Mouse (Mus musculus) bone marrow macrophage, adult 2 months (primary cell): ENCODE results near the gene Setd7. TPM values are rescaled to one million over a fixed set of nuclear protein-coding genes. Genes with fewer than 3 reads are reported as not detected.

ENCODE experiments used
- H3K27ac ChIP-seq: 2 replicates; pipeline ENCODE4 v1.5.1; 2012; ENCODE audit warnings: low read depth, low read length; ENCODE audit not compliant: insufficient read depth
- H3K4me1 ChIP-seq: 2 replicates; pipeline ENCODE4 v1.6.1; 2012; ENCODE audit warnings: low read length; ENCODE audit not compliant: control insufficient read depth, insufficient read depth
- H3K4me3 ChIP-seq: 2 replicates; pipeline ENCODE4 v1.5.1; 2012; ENCODE audit warnings: mild to moderate bottlenecking, low read length, moderate library complexity; ENCODE audit not compliant: insufficient read depth
- CTCF ChIP-seq: IDR thresholded peaks from 2 replicates; pipeline ENCODE4 v1.5.1; 2012; ENCODE audit warnings: low read depth, mild to moderate bottlenecking, low read length, moderate library complexity
- POLR2A ChIP-seq: IDR thresholded peaks from 2 replicates; pipeline ENCODE4 v1.6.1; 2012; ENCODE audit warnings: mild to moderate bottlenecking, low read depth, low read length, borderline replicate concordance
- polyA plus RNA-seq: library from polyadenylated mRNA; stranded (reverse); fragments of >200 nt; gene quantifications from 2 replicates; pipeline ENCODE4 v1.2.4, GENCODE M21; 2012; ENCODE audit not compliant: missing spikeins, insufficient read depth, insufficient read length

Gene Setd7
- polyA plus RNA-seq, 1 experiment: 28.6 TPM

- Histone ChIP-seq H3K4me3 (no peak overlapping the region), H3K27ac (no peak overlapping the region), H3K4me1 (peaks cover 10% of the 10 kb centered on the region)
- TF ChIP-seq CTCF (no peak), POLR2A (no peak)
Observed at GRCm38 (mm10) chr3:51481059-51481458, 79.6 kb downstream of the Setd7 start.

GRCm38 (mm10) chr3:51479893-51480292 is 80.8 kb downstream of the Setd7 start:
- Histone ChIP-seq H3K4me3 (no peak overlapping the region), H3K4me1 (peaks cover 15% of the 10 kb centered on the region), H3K27ac (no peak overlapping the region)
- TF ChIP-seq POLR2A (no peak), CTCF (no peak)

GRCm38 (mm10) chr3:51475706-51476105 is 85.0 kb downstream of the Setd7 start:
- H3K4me3 ChIP-seq: no peak overlapping the region
- TF ChIP-seq CTCF: no peak
- no peak for TF ChIP-seq POLR2A
- peak overlapping the region; percentile 28; the same call in 1 of the 2 replicates for H3K27ac ChIP-seq
- H3K4me1 ChIP-seq: peaks cover 15% of the 10 kb centered on the region

GRCm38 (mm10) chr3:51468530-51468929 is 92.1 kb downstream of the Setd7 start:
- Histone ChIP-seq H3K27ac (no peak overlapping the region), H3K4me3 (no peak overlapping the region), H3K4me1 (no peaks in the 10 kb centered on the region)
- no peak for TF ChIP-seq CTCF
- no peak for TF ChIP-seq POLR2A

Other genes starting within 250 kb of the Setd7 start
- gene Elf2, start 220.2 kb downstream of the Setd7 start, polyA plus RNA-seq: 54.0 and 57.6 TPM in 2 replicates
- gene Mgarp, start 164.1 kb downstream of the Setd7 start, polyA plus RNA-seq: not detected in 2 replicates
- 133 and 140 TPM in 2 replicates for gene Ndufc1, start 151.9 kb downstream of the Setd7 start, polyA plus RNA-seq
- gene Naa15, start 145.7 kb downstream of the Setd7 start, polyA plus RNA-seq: 48.1 and 56.7 TPM in 2 replicates
- gene Rab33b, start 77.0 kb downstream of the Setd7 start, polyA plus RNA-seq: 15.6 and 16.6 TPM in 2 replicates
- gene Mgst2, start 99.5 kb upstream of the Setd7 start, polyA plus RNA-seq: 2.4 and 3.8 TPM in 2 replicates